In the genomic region with DNA sequence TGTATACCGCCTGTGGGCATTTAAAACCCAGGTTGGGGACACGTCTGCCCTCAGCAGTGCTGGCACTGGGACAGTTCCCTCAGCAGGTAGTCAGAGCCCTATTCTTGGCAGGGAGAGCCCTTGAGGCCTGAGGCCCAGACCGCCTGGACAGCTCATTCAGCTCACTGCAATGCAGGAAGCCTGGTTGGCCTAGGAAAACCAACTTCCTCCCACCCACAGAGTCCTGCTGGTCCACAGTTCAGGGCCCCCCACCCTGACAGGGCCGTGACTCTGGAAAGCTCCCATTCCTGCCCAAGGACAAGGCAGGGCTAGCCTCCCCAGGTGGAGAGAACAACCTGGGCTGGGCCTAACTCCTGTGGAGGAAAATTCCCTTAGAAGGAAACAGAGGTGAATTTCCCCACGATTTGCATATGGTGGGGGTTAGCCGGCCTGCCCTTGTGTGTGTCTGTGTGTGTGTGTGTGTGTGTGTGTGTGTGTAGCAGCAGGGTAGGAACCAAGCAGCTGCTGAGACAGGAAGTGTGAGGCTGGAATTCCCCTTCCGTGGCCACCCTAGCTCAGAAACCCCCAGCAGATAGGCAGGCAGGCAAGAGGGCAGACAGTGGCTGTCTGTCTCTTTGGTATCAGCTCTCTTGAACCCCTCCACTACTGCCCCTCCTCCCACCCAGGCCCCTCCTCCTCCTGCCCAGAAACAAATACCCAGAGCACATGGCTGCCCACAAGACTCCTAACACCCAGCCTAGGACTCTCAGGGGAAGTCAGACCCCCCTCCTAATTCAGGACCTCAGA, we compare ENCODE assay signal across 8 mouse cellular contexts. TPM values are rescaled to one million over a fixed set of nuclear protein-coding genes. Genes with fewer than 3 reads are reported as not detected.
DNase-seq lines count a peak whose midpoint lies in the region; ATAC-seq lines count a peak whose summit lies in the region.

No protein-coding gene starts in this region.

- ATAC-seq in common myeloid progenitor, adult 5-6 weeks (replicated peaks; ENCODE audit: low read depth, poor library complexity, severe bottlenecking): peak; percentile 37
- no peak for ATAC-seq in hindbrain, embryonic 14.5 days (ENCODE audit: low FRiP score)
- no peak for ATAC-seq in cerebellum, adult (ENCODE audit: insufficient number of reproducible peaks, low FRiP score, low TSS enrichment)

- no peaks in the 10 kb centered on the region for H3K36me3 ChIP-seq in hindbrain, embryonic 14.5 days (replicated peaks; ENCODE audit: control insufficient read depth, insufficient read depth)

- peaks cover 26% of the 10 kb centered on the region for H3K27me3 ChIP-seq in hindbrain, embryonic 14.5 days (ENCODE audit: control insufficient read depth, insufficient read depth, low read length)

- H3K4me3 ChIP-seq in hindbrain, embryonic 14.5 days (replicated peaks; ENCODE audit: low read length): no peak overlapping the region

- H3K4me2 ChIP-seq in hindbrain, embryonic 14.5 days (replicated peaks): no peak overlapping the region

- peaks cover 8% of the 10 kb centered on the region; the same call in 1 of the 2 replicates for H3K4me1 ChIP-seq in hindbrain, embryonic 14.5 days (replicated peaks; ENCODE audit: control insufficient read depth, insufficient read depth, low read length)

- WGBS in hindbrain, embryonic 14.5 days: 43% methylated on average over 7 of the region's 7 CpGs

- H3K9me3 ChIP-seq in hindbrain, embryonic 14.5 days (ENCODE audit: control insufficient read depth, low read length): no peaks in the 10 kb centered on the region

- no peak overlapping the region for H3K27ac ChIP-seq in hindbrain, embryonic 14.5 days

- DNase-seq in gastrocnemius, postnatal 25 days: peak; percentile 26
- DNase-seq in gastrocnemius, adult 8-10 months (ENCODE audit: low spot score in 2 of 2): no peak
- peak; percentile 39 to 61 for DNase-seq in kidney, postnatal 4 days
- DNase-seq in spleen, adult 18-20 months: peak; percentile 78 to 86
- DNase-seq in urinary bladder, postnatal 25 days (ENCODE audit: low spot score): no peak
- DNase-seq in hindbrain, embryonic 14.5 days (ENCODE audit: low spot score): no peak

- H3K9ac ChIP-seq in hindbrain, embryonic 14.5 days: no peak overlapping the region

RNA-seq across cellular contexts. Expression of a gene that starts 3.0 kb away (rescaled TPM):
- 1 to 10 TPM; 2.3 to 2.9 TPM for total RNA-seq in gastrocnemius, postnatal 25 days (2021)
- total RNA-seq in gastrocnemius, adult 8-10 months (2022): 1 to 10 TPM; 1.4 to 2.3 (median 2.0) TPM
- 8.1 and 9.6 TPM in 2 replicates for total RNA-seq in common myeloid progenitor, adult 5-6 weeks (2017)
- polyA plus RNA-seq in hindbrain, embryonic 14.5 days (2014; fragmentation: Nextera tagmentation; extraction: Ambion mirVana): 0.09 and 0.43 TPM in 2 replicates

RNA-seq across cellular contexts. Expression of a gene that starts 39.7 kb away (rescaled TPM):
- 10 to 100 TPM; 10.7 to 12.9 TPM for total RNA-seq in gastrocnemius, postnatal 25 days (2021)
- total RNA-seq in gastrocnemius, adult 8-10 months (2022): 10 to 100 TPM in 1 of 4 experiments, 1 to 10 TPM in 3; 7.9 to 12.3 (median 8.2) TPM
- 43.8 and 44.0 TPM in 2 replicates for total RNA-seq in common myeloid progenitor, adult 5-6 weeks (2017)
- polyA plus RNA-seq in hindbrain, embryonic 14.5 days (2014; fragmentation: Nextera tagmentation; extraction: Ambion mirVana): 165 and 171 TPM in 2 replicates

RNA-seq across cellular contexts. Expression of a gene that starts 58.1 kb away (rescaled TPM):
- total RNA-seq in gastrocnemius, postnatal 25 days (2021): 1 to 10 TPM; 4.6 to 4.7 TPM
- 1 to 10 TPM; 3.9 to 5.6 (median 4.8) TPM for total RNA-seq in gastrocnemius, adult 8-10 months (2022)
- 22.0 and 27.8 TPM in 2 replicates for total RNA-seq in common myeloid progenitor, adult 5-6 weeks (2017)
- polyA plus RNA-seq in hindbrain, embryonic 14.5 days (2014; fragmentation: Nextera tagmentation; extraction: Ambion mirVana): 23.7 and 26.2 TPM in 2 replicates

RNA-seq across cellular contexts. Expression of a gene that starts 59.1 kb away (rescaled TPM):
- total RNA-seq in gastrocnemius, postnatal 25 days (2021): not detected
- not detected for total RNA-seq in gastrocnemius, adult 8-10 months (2022)
- total RNA-seq in common myeloid progenitor, adult 5-6 weeks (2017): not detected in 2 replicates
- polyA plus RNA-seq in hindbrain, embryonic 14.5 days (2014; fragmentation: Nextera tagmentation; extraction: Ambion mirVana): 1.5 and 1.8 TPM in 2 replicates

Comparison
In these comparisons a context has a peak if more than half of its experiments do, and no peak if none do; other contexts are left out.
1. DNase-seq: peak in gastrocnemius, postnatal 25 days (single experiment), kidney, postnatal 4 days (2 of 2) and spleen, adult 18-20 months (2 of 2); none in gastrocnemius, adult 8-10 months (0 of 2), urinary bladder, postnatal 25 days (single experiment) and hindbrain, embryonic 14.5 days (single experiment).